Mouse (Mus musculus): ENCODE data around the gene Znrf3. TPM values are rescaled to one million over a fixed set of nuclear protein-coding genes. Genes with fewer than 3 reads are reported as not detected.

Gene Znrf3
- polyA plus RNA-seq, 1 experiment from 2014 or later, result 8.0 TPM

DNA sequence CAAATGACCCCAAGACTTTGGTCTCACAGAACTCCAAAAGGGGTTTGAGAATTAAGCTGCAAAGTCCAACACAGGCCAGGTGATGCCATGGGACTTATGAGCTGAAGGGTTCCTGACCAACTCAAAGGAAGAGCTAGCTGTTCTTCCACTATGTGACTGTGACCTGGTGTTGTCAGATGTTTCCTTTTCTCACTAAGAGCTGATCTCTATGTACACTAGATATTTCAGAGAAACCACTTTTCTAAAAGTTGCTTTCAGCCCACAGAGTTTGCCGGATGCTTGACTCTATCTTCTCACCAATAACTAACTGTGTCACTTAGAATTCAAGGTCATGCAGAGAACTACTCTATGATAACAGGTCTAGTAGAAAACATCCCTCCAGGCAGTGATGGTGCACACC, 9.2 kb downstream of the Znrf3 start:
- Histone ChIP-seq H3K4me2 (replicated peaks) (no peak overlapping the region), H3K27ac (no peak overlapping the region), H3K36me3 (no peaks in the 10 kb centered on the region), H3K4me3 (replicated peaks) (no peak overlapping the region), H3K4me1 (replicated peaks) (peaks cover 9% of the 10 kb centered on the region; the same call in 1 of the 2 replicates), H3K9ac (replicated peaks) (no peak overlapping the region), H3K9me3 (no peaks in the 10 kb centered on the region), H3K27me3 (no peaks in the 10 kb centered on the region)
- ATAC-seq, result no peak
- 92% methylated on average over 1 of the region's 1 CpGs for WGBS

- Histone ChIP-seq H3K4me2 (replicated peaks) (no peak overlapping the region), H3K36me3 (no peaks in the 10 kb centered on the region), H3K4me3 (replicated peaks) (no peak overlapping the region), H3K4me1 (replicated peaks) (peaks cover 9% of the 10 kb centered on the region; the same call in 1 of the 2 replicates), H3K9me3 (no peaks in the 10 kb centered on the region), H3K27me3 (no peaks in the 10 kb centered on the region), H3K9ac (replicated peaks) (no peak overlapping the region), H3K27ac (no peak overlapping the region)
- WGBS, result 79% methylated on average over 2 of the region's 2 CpGs
- no peak for ATAC-seq
These were observed 12.3 kb downstream of the Znrf3 start for GRCm38 (mm10) chr11:5432330-5432729.

GRCm38 (mm10) chr11:5430863-5431262, 13.8 kb downstream of the Znrf3 start:
- H3K4me3 ChIP-seq (replicated peaks), result no peak overlapping the region
- no peaks in the 10 kb centered on the region for H3K36me3 ChIP-seq
- ATAC-seq, result no peak
- no peaks in the 10 kb centered on the region for H3K9me3 ChIP-seq
- 72% methylated on average over 1 of the region's 1 CpGs for WGBS
- peaks cover 9% of the 10 kb centered on the region; the same call in 1 of the 2 replicates for H3K4me1 ChIP-seq (replicated peaks)
- no peak overlapping the region for H3K27ac ChIP-seq
- no peak overlapping the region for H3K9ac ChIP-seq (replicated peaks)
- no peak overlapping the region for H3K4me2 ChIP-seq (replicated peaks)
- H3K27me3 ChIP-seq, result no peaks in the 10 kb centered on the region

- WGBS, result 94% methylated on average over 4 of the region's 4 CpGs
These were observed 15.1 kb downstream of the Znrf3 start for GRCm38 (mm10) chr11:5429396-5430190.

DNA sequence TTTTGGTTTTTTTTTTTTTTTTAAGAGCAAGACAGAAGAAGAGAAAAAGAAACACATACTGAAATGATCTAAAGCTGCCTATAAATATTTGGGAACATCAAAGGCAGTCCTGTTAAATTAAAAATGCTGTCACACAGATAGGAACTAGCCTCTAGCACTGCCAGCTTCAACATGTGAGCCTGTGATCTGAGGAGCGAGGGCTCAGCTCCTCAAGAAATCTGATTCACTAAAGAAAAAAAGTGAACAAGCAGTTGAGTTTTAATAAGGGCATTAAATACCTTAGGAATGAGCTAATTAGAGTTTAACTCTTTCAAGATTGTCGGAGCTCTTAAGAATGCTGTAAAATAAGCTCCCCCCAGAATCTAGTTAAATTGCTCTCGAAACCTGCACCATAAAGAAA, 17.4 kb downstream of the Znrf3 start:
- Histone ChIP-seq H3K4me3 (replicated peaks) (no peak overlapping the region), H3K4me1 (replicated peaks) (peaks cover 17% of the 10 kb centered on the region; the same call in 1 of the 2 replicates), H3K9ac (replicated peaks) (no peak overlapping the region), H3K4me2 (replicated peaks) (no peak overlapping the region), H3K27me3 (no peaks in the 10 kb centered on the region), H3K9me3 (no peaks in the 10 kb centered on the region), H3K36me3 (no peaks in the 10 kb centered on the region), H3K27ac (no peak overlapping the region)
- ATAC-seq, result no peak
- WGBS, result 68% methylated on average over 3 of the region's 3 CpGs

More at GRCm38 (mm10) chr11:5429396-5430190, 15.1 kb downstream of the Znrf3 start:
- no peak overlapping the region for H3K4me3 ChIP-seq (replicated peaks)
- no peaks in the 10 kb centered on the region for H3K36me3 ChIP-seq
- no peaks in the 10 kb centered on the region for H3K9me3 ChIP-seq
- no peak overlapping the region for H3K4me2 ChIP-seq (replicated peaks)
- no peaks in the 10 kb centered on the region for H3K27me3 ChIP-seq
- no peak overlapping the region for H3K9ac ChIP-seq (replicated peaks)
- ATAC-seq, result no peak
- H3K4me1 ChIP-seq (replicated peaks), result peaks cover 12% of the 10 kb centered on the region; the same call in 1 of the 2 replicates
- no peak overlapping the region for H3K27ac ChIP-seq

DNA sequence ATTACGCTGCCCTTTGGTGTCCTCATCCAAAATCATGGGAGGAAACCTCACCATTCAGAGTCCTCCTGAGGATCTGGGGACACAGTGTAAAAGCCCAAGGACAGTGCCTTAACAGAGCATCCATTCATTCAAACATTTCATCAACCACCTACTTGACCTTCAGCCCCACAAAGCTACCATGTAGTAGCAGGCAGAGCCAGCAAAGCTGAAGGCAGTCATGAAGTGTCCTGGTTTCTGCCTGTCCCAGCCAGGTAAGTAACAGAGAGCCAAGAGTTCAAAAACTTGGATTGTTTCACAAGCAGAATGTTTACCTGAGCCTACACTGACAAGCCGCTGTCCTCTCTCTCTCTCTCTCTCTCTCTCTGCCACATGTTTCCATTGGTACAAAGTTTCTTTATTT, 18.3 kb downstream of the Znrf3 start:
- Histone ChIP-seq H3K9me3 (no peaks in the 10 kb centered on the region), H3K9ac (replicated peaks) (no peak overlapping the region), H3K4me1 (replicated peaks) (peaks cover 16% of the 10 kb centered on the region; the same call in 1 of the 2 replicates), H3K4me3 (replicated peaks) (no peak overlapping the region), H3K27ac (no peak overlapping the region), H3K4me2 (replicated peaks) (no peak overlapping the region), H3K36me3 (no peaks in the 10 kb centered on the region), H3K27me3 (no peaks in the 10 kb centered on the region)
- ATAC-seq, result no peak
- 94% methylated on average over 2 of the region's 2 CpGs for WGBS

DNA sequence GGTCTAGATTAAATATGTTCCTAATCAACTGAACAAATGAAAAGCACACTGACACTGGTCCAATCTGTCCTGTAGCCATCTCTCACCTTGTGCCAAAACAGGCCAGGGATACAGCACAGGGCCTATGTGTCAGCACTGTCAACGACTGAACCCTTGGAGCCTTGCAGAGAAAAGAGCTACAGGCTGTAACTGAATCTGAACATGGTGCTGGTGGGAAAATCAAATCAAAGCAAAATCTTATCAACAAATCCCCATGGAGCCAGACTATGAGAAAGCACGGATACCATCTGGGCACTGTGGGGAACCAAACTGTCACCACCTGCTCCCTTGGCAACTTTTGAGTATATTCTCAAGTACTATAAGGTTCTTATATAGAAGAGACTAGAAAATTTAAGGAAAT, 19.5 kb downstream of the Znrf3 start:
- Histone ChIP-seq H3K9ac (replicated peaks) (no peak overlapping the region), H3K9me3 (no peaks in the 10 kb centered on the region), H3K27ac (no peak overlapping the region), H3K4me1 (replicated peaks) (peaks cover 12% of the 10 kb centered on the region; the same call in 1 of the 2 replicates), H3K36me3 (no peaks in the 10 kb centered on the region), H3K4me2 (replicated peaks) (no peak overlapping the region), H3K27me3 (no peaks in the 10 kb centered on the region), H3K4me3 (replicated peaks) (no peak overlapping the region)
- WGBS, result 48% methylated on average over 2 of the region's 2 CpGs
- ATAC-seq, result no peak

DNA sequence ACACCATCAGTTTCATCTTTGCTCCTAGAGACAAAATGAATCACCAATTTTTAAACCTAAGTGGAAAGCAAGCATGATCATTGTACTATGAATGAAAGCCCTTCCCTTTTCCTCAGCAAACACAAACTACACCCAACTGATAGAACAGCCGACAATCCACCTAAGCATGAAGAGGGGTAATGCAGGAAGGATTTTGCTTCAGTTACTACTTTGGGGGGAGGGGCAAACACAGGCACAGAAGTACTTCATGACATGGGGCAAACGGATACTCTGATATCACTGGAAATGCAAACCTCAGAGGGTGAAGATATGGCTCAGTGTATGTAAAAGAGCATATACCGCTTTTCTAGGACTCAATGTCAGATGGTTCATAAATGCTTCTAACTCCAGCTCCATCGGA, 20.5 kb downstream of the Znrf3 start:
- H3K27ac ChIP-seq, result no peak overlapping the region
- H3K9me3 ChIP-seq, result no peaks in the 10 kb centered on the region
- H3K4me3 ChIP-seq (replicated peaks), result no peak overlapping the region
- no peak for ATAC-seq
- no peak overlapping the region for H3K9ac ChIP-seq (replicated peaks)
- 83% methylated on average over 4 of the region's 4 CpGs for WGBS
- H3K27me3 ChIP-seq, result no peaks in the 10 kb centered on the region
- H3K4me1 ChIP-seq (replicated peaks), result peaks cover 19% of the 10 kb centered on the region; the same call in 1 of the 2 replicates
- no peaks in the 10 kb centered on the region for H3K36me3 ChIP-seq
- no peak overlapping the region for H3K4me2 ChIP-seq (replicated peaks)

DNA sequence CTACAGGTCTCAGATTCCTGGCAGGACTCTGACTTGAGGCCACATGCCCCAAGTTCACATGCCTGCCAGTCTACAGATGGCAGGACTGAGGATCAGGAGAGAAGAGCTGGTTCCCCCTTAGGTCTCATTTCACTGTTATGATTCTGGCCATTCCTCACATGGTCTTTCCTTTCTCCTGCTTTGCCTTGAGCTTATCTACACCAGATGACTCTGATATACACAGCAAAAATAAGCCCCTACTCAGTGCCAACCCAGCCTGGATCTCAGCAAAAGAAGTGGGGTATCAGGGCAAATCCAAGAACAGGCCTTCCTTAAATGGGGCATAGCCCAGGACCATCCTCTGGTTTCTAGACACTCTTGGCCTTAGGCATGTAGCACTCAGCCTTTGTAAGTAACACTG, 21.6 kb downstream of the Znrf3 start:
- Histone ChIP-seq H3K36me3 (no peaks in the 10 kb centered on the region), H3K27ac (no peak overlapping the region), H3K4me3 (replicated peaks) (no peak overlapping the region), H3K27me3 (no peaks in the 10 kb centered on the region), H3K9ac (replicated peaks) (no peak overlapping the region), H3K9me3 (no peaks in the 10 kb centered on the region), H3K4me2 (replicated peaks) (no peak overlapping the region), H3K4me1 (replicated peaks) (peaks cover 19% of the 10 kb centered on the region; the same call in 1 of the 2 replicates)
- ATAC-seq, result no peak

DNA sequence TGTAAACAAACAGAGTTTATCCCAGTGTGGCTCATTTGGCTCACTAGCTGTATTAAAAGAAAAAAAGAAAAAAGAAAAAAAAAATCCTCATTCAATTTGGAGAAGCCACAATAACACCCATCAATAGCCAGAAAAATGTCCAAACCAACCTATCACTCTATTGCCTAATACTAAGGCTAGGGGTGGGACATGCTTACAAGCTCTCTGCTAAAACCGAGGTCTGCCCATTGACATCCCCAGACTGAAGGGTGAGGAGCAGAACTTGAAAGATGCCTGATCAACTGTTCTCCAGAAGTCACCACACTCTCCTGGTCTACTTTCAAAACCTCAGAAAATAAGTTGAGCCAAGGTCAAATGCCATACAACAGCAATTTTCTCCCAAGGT, 22.4 kb downstream of the Znrf3 start:
- no peak overlapping the region for H3K27ac ChIP-seq
- 59% methylated on average over 1 of the region's 1 CpGs for WGBS
- no peaks in the 10 kb centered on the region for H3K36me3 ChIP-seq
- no peak for ATAC-seq
- no peak overlapping the region for H3K4me3 ChIP-seq (replicated peaks)
- H3K4me2 ChIP-seq (replicated peaks), result no peak overlapping the region
- peaks cover 20% of the 10 kb centered on the region for H3K4me1 ChIP-seq (replicated peaks)
- H3K27me3 ChIP-seq, result no peaks in the 10 kb centered on the region
- no peak overlapping the region for H3K9ac ChIP-seq (replicated peaks)
- H3K9me3 ChIP-seq, result no peaks in the 10 kb centered on the region

GRCm38 (mm10) chr11:5421506-5422251, 23.0 kb downstream of the Znrf3 start:
- no peak for ATAC-seq
- Histone ChIP-seq H3K9me3 (no peaks in the 10 kb centered on the region), H3K36me3 (no peaks in the 10 kb centered on the region), H3K27me3 (no peaks in the 10 kb centered on the region), H3K4me2 (replicated peaks) (no peak overlapping the region), H3K27ac (no peak overlapping the region), H3K4me1 (replicated peaks) (peaks cover 26% of the 10 kb centered on the region), H3K4me3 (replicated peaks) (no peak overlapping the region), H3K9ac (replicated peaks) (no peak overlapping the region)
- WGBS, result 62% methylated on average over 4 of the region's 4 CpGs

- H3K36me3 ChIP-seq, result no peaks in the 10 kb centered on the region
- H3K4me2 ChIP-seq (replicated peaks), result no peak overlapping the region
- no peaks in the 10 kb centered on the region for H3K27me3 ChIP-seq
- peaks cover 68% of the 10 kb centered on the region for H3K4me1 ChIP-seq (replicated peaks)
- peak; percentile 79 for ATAC-seq
- H3K9ac ChIP-seq (replicated peaks), result no peak overlapping the region
- peak overlapping the region; percentile 63 for H3K27ac ChIP-seq
- 9% methylated on average over 6 of the region's 6 CpGs for WGBS
- H3K4me3 ChIP-seq (replicated peaks), result no peak overlapping the region
- no peaks in the 10 kb centered on the region for H3K9me3 ChIP-seq
These were observed 28.9 kb downstream of the Znrf3 start for GRCm38 (mm10) chr11:5415617-5416338.
